Mouse (Mus musculus) midbrain, embryonic 16.5 days (tissue): ENCODE results near the gene Casp8. TPM values are rescaled to one million over a fixed set of nuclear protein-coding genes. Genes with fewer than 3 reads are reported as not detected.

ENCODE experiments used
- polyA plus RNA-seq: library from polyadenylated mRNA; unstranded; fragments of >200 nt; fragmentation: Nextera tagmentation; extraction: Ambion mirVana; gene quantifications from 2 replicates; pipeline ENCODE4 v1.2.1, GENCODE M21; 2015

Gene Casp8
- polyA plus RNA-seq, 1 experiment from 2014 or later, result 5.1 TPM

Other genes starting within 250 kb of the Casp8 start
- gene Fam126b, start 209.1 kb upstream of the Casp8 start, polyA plus RNA-seq, result 15.5 and 17.3 TPM in 2 replicates
- 173 and 175 TPM in 2 replicates for gene Ndufb3, start 209.0 kb upstream of the Casp8 start, polyA plus RNA-seq
- not detected in 2 replicates for gene Als2cr12, start 99.4 kb upstream of the Casp8 start, polyA plus RNA-seq
- gene Cflar, start 83.9 kb upstream of the Casp8 start, polyA plus RNA-seq, result 11.1 and 19.9 TPM in 2 replicates
- 17.3 and 17.6 TPM in 2 replicates for gene Trak2, start 178.1 kb downstream of the Casp8 start, polyA plus RNA-seq
- 112 and 124 TPM in 2 replicates for gene Stradb, start 178.1 kb downstream of the Casp8 start, polyA plus RNA-seq